Mouse (Mus musculus) heart, postnatal 10 days (tissue): ENCODE measurements around the gene Filip1l. TPM values are rescaled to one million over a fixed set of nuclear protein-coding genes. Genes with fewer than 3 reads are reported as not detected.
A peak's percentile ranks its signal among the peaks of the same experiment; 100 is the strongest.

Source experiments
- DNase-seq, 2 experiments: peaks; one replicate each; pipeline ENCODE4 v3.0.0; 2021
- intact Hi-C: fragments of 180-260 bp; cut with DNase I; formaldehyde crosslinking; loops from one replicate; pipeline ENCODE4 v1.15.1; 2025
- total RNA-seq, 2 experiments: library from RNA; stranded (reverse); gene quantifications; 2 replicates each; pipeline ENCODE4 v1.2.3; 2021

The Filip1l gene
- total RNA-seq, 2 experiments from 2014 or later: 51.6 to 56.2 TPM

DNA sequence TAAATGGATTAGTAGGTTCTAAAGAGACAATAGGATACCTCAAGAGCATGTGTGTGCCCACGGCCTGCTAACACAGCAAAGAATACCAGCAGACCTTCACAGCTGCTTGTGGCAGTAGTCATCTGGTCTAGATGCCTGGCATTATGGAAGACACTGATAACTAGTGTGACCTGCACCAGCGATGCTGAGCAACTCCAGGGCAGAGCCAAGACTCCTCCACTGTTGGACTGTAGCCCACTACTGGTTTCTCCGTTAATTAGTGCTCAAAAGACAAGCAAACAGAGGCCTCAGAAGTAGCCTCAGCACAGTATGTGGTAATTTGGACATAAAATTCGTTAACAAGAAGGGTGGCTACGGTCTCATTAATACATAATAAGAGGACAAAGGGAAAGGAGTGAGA lies 199.8 kb downstream of the Filip1l start:
- intact Hi-C loops: loop anchor here (5.0 kb wide), 3 partner anchors 65 to 155 kb away; no protein-coding TSS in a partner anchor
- no peak for DNase-seq

GRCm38 (mm10) chr16:57553235-57553634 lies 200.3 kb downstream of the Filip1l start:
- intact Hi-C loops: loop anchor here (5.0 kb wide), 3 partner anchors 66 to 156 kb away; no protein-coding TSS in a partner anchor
- DNase-seq: no peak

GRCm38 (mm10) chr16:57554886-57555400 lies 202.1 kb downstream of the Filip1l start:
- intact Hi-C loops: loop anchor here (5.0 kb wide), 3 partner anchors 68 to 158 kb away; no protein-coding TSS in a partner anchor
- DNase-seq: no peak

GRCm38 (mm10) chr16:57555667-57556066 lies 202.8 kb downstream of the Filip1l start:
- intact Hi-C loops: no loop called here

GRCm38 (mm10) chr16:57556244-57556643 lies 203.4 kb downstream of the Filip1l start:
- DNase-seq: no peak

More at GRCm38 (mm10) chr16:57555667-57556066, 202.8 kb downstream of the Filip1l start:
- DNase-seq: no peak

DNA sequence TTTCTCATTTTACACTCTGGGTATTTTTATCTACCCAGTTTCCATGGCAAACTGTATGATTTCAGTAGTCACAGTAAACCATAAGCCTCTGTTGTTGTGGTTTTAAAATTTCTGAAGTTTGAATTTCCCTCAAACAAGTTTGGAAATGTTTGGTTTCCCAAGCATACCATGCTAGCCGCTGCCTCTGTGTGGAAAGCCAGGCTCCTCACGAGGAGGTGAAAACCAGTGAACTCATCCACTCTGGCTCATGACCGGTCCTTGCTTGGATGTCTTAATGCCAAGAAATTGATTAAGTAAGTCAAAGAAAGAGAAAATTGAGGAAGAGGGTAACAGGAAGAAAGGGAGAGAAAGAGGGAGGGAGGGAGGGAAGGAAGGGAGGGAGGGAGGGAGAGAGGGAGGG lies 205.4 kb downstream of the Filip1l start:
- intact Hi-C loops: no loop called here
- DNase-seq: no peak

More at GRCm38 (mm10) chr16:57556244-57556643, 203.4 kb downstream of the Filip1l start:
- intact Hi-C loops: no loop called here

DNA sequence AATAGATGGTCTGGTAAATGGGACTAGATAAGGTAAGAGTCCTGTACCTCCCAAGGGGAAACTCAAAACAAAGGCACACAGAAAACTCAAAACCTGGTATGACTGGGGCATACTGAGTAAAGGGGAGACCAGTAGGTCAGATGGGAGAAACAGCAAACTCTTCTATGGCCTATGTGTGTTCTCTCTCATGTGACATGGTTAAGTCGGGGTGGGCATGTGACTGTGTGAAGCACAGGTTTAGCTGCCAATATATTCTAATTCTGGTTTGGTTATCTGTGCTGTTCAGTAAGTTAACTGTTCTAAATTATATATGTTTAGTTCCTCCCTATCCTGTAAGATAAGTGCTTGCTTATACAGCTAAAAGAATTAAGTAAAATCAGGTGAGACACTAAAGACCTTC lies 207.3 kb downstream of the Filip1l start:
- no peak for DNase-seq
- intact Hi-C loops: no loop called here

DNA sequence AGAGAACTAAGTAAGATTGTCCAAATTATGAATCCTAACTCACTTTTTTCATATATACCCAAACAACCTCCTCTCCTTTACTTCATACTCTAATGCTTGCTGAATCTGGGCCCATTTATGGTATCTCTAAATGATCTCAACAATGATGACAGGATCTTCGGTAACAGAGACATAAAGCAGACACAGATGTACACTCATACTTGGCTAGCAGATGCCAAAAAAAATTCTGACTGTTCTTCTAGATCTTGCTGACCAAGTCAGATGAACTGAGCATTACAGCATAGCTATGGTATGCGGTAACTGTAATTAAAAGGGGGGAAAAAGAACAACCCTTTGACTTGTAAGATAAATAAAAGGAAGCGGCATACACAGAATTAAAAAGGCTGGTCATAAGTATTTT lies 210.6 kb downstream of the Filip1l start:
- intact Hi-C loops: no loop called here
- no peak for DNase-seq

DNA sequence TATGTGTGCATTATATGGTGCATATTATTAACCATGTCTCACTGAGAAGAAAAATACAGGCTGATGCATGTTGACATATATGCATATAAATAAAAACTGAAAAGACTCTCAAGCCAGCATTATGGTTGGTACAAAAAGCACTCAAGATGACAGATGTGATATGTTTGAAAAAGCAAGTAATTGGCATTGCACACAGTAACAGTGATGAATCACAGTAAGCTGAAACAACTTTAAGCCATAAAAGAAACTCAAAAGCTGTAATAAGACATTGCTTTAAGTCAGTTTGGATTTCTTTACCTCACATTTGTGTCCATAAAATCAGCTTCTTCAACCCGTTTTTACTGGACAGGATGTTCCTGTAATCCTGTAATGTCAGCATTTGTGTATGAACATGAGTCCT lies 211.9 kb downstream of the Filip1l start:
- intact Hi-C loops: loop anchor here (5.0 kb wide), 1 partner anchor 78 kb away; no protein-coding TSS in a partner anchor
- DNase-seq: no peak

GRCm38 (mm10) chr16:57566215-57566614 lies 213.3 kb downstream of the Filip1l start:
- intact Hi-C loops: loop anchor here (5.0 kb wide), 1 partner anchor 79 kb away; no protein-coding TSS in a partner anchor
- no peak for DNase-seq

GRCm38 (mm10) chr16:57568648-57569404 lies 215.9 kb downstream of the Filip1l start:
- DNase-seq: no peak
- intact Hi-C loops: loop anchor here (5.0 kb wide), 1 partner anchor 82 kb away; no protein-coding TSS in a partner anchor

DNA sequence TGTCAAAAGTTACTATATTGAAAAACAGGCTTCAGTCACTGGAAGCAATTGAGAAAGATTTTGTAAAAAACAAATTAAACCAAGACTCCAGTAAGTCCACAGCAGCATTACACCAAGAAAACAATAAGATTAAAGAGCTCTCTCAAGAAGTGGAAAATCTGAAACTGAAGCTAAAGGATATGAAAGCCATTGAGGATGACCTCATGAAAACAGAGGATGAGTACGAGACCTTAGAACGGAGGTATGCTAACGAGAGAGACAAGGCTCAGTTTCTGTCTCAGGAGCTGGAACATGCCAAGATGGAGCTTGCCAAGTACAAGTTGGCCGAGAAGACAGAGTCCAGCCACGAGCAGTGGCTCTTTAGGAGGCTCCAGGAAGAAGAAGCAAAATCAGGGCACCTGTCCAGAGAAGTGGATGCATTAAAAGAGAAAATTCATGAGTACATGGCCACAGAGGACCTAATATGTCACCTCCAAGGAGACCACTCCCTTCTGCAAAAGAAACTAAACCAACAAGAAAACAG lies 218.0 kb downstream of the Filip1l start:
- intact Hi-C loops: no loop called here
- no peak for DNase-seq

DNA sequence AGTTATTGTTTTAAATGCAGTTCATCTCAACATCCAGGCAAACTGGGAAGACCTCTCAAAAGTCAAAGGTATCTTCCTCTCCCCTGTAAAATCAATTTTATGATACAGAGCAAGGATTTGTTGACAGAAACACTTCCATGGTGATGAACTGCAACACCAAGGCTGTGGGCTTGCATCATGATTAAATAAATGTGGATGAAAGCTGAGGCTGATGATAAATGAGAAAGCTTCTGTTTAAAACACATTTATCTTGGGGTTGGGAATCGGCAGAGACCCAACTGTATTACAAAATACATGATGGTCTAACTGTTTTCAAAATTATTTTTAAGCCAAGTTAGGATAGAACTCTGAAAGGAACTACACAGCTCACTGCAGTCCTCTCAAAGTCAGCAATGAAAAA lies 220.9 kb downstream of the Filip1l start:
- no peak for DNase-seq
- intact Hi-C loops: no loop called here

GRCm38 (mm10) chr16:57575764-57576388 lies 223.0 kb downstream of the Filip1l start:
- intact Hi-C loops: loop anchor here (5.0 kb wide), 1 partner anchor 334 kb away; no protein-coding TSS in a partner anchor
- DNase-seq: no peak

GRCm38 (mm10) chr16:57577519-57577918 lies 224.6 kb downstream of the Filip1l start:
- intact Hi-C loops: loop anchor here (5.0 kb wide), 1 partner anchor 335 kb away; no protein-coding TSS in a partner anchor

GRCm38 (mm10) chr16:57580041-57580440 lies 227.1 kb downstream of the Filip1l start:
- intact Hi-C loops: loop anchor here (1.0 to 5.0 kb wide), 2 partner anchors 160 to 183 kb away; no protein-coding TSS in a partner anchor
- DNase-seq: no peak

More at GRCm38 (mm10) chr16:57577519-57577918, 224.6 kb downstream of the Filip1l start:
- DNase-seq: no peak

DNA sequence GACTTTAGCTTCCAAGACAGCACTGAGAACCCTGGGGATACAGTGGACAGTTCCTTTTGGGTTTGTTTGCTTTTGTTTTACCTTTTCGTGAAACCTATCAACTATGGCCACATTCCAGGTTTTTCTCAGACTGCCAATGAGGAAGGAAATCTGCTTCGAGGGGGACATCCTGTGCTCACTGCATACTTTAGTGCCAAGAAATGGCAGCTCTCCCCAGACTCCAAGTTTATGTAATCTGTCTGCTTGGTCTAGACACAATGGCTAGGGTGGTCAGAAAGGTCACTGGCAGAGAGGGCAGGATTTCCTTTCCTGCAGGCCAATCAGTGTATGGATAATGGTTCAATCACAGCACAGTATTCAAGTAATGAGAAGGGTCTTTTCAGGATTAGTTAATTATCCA lies 229.1 kb downstream of the Filip1l start:
- peak; percentile 43 to 49 for DNase-seq
- intact Hi-C loops: loop anchor here (5.0 kb wide), 1 partner anchor 185 kb away; no protein-coding TSS in a partner anchor

- intact Hi-C loops: no loop called here
- no peak for DNase-seq
Observed at GRCm38 (mm10) chr16:57585201-57585600, 232.3 kb downstream of the Filip1l start.

GRCm38 (mm10) chr16:57593422-57594157 lies 240.7 kb downstream of the Filip1l start:
- intact Hi-C loops: no loop called here
- DNase-seq: peak; percentile 58 to 68
